Mouse (Mus musculus) MEL (cell line): Measurements from ENCODE around the gene Pcca. TPM values are rescaled to one million over a fixed set of nuclear protein-coding genes. Genes with fewer than 3 reads are reported as not detected.

Experiments
- DNase-seq: peaks from one replicate; pipeline ENCODE4 v3.0.0; 2011; ENCODE audit warnings: low read depth, low spot score
- H3K27ac ChIP-seq: 2 replicates; pipeline ENCODE4 v1.5.1; 2012; ENCODE audit warnings: low read depth, mild to moderate bottlenecking, control low read depth, low read length, moderate library complexity; ENCODE audit not compliant: control insufficient read depth
- H3K27me3 ChIP-seq, 2 experiments: fragments of 150-350 bp in 1 of 2; sonication (generic) in 1 of 2; 2 replicates each; pipeline ENCODE4 v1.6.1; 2012; ENCODE audit warnings: low read length in 2 of 2, mild to moderate bottlenecking in 2 of 2, improper control_type of control experiment in 1 of 2, moderate library complexity in 1 of 2; ENCODE audit not compliant: insufficient read depth in 2 of 2, control insufficient read depth in 1 of 2
- H3K36me3 ChIP-seq, 2 experiments: 2 replicates each; pipeline ENCODE4 v1.6.1; 2012 to 2014; ENCODE audit warnings: low read length in 2 of 2, improper control_type of control experiment in 1 of 2, inconsistent platforms in 1 of 2, mild to moderate bottlenecking in 1 of 2; ENCODE audit not compliant: insufficient read depth in 2 of 2, control insufficient read depth in 1 of 2
- H3K4me1 ChIP-seq, 2 experiments: fragments of 150-350 bp in 1 of 2; sonication (generic) in 1 of 2; 2 replicates each; pipeline ENCODE4 v1.6.1; 2012; ENCODE audit warnings: low read length in 2 of 2, improper control_type of control experiment in 1 of 2, mild to moderate bottlenecking in 1 of 2; ENCODE audit not compliant: insufficient read depth in 2 of 2, control insufficient read depth in 1 of 2
- H3K4me3 ChIP-seq, 2 experiments: fragments of 150-350 bp in 1 of 2; sonication (generic) in 1 of 2; 2 replicates each; pipeline ENCODE4 v1.5.1; 2012; ENCODE audit warnings: low read depth in 2 of 2, low read length in 2 of 2, mild to moderate bottlenecking in 2 of 2, moderate library complexity in 2 of 2, control low read depth in 1 of 2, improper control_type of control experiment in 1 of 2; ENCODE audit not compliant: control insufficient read depth in 1 of 2, insufficient read depth in 1 of 2
- H3K79me2 ChIP-seq: 2 replicates; pipeline ENCODE4 v1.6.1; 2012; ENCODE audit warnings: mild to moderate bottlenecking, low read length, moderate library complexity; ENCODE audit not compliant: control insufficient read depth, poor library complexity, insufficient read depth
- H3K9ac ChIP-seq: 2 replicates; pipeline ENCODE4 v1.6.1; 2012; ENCODE audit warnings: low read depth, mild to moderate bottlenecking, control low read depth, low read length, moderate library complexity; ENCODE audit not compliant: control insufficient read depth, poor library complexity, severe bottlenecking
- H3K9me3 ChIP-seq: fragments of 150-350 bp; sonication (generic); replicated peaks from 2 replicates; pipeline ENCODE4 v1.6.1; 2012; ENCODE audit warnings: mild to moderate bottlenecking, low read length, improper control_type of control experiment, moderate library complexity; ENCODE audit not compliant: insufficient read depth
- BHLHE40 ChIP-seq: IDR thresholded peaks from 2 replicates; pipeline ENCODE4 v1.6.1; 2012; ENCODE audit warnings: low read depth, mild to moderate bottlenecking, inconsistent platforms, low read length, improper control_type of control experiment, borderline replicate concordance
- CHD1 ChIP-seq: IDR thresholded peaks from 2 replicates; pipeline ENCODE4 v1.6.1; 2012; ENCODE audit warnings: low read depth, mild to moderate bottlenecking, inconsistent platforms, low read length, improper control_type of control experiment
- CHD2 ChIP-seq: IDR thresholded peaks from 2 replicates; pipeline ENCODE4 v1.6.1; 2011; ENCODE audit warnings: low read length, improper control_type of control experiment
- CTCF ChIP-seq, 3 experiments: IDR thresholded peaks in 2 of 3; conservative IDR thresholded peaks in 1 of 3; 2 replicates each; pipeline ENCODE4 v1.5.1; 2011 to 2012; ENCODE audit warnings: low read length in 3 of 3, low read depth in 2 of 3, mild to moderate bottlenecking in 2 of 3, improper control_type of control experiment in 1 of 3, inconsistent platforms in 1 of 3, mixed read lengths in 1 of 3, moderate library complexity in 1 of 3; ENCODE audit not compliant: control insufficient read depth in 1 of 3, insufficient read depth in 1 of 3, poor library complexity in 1 of 3, severe bottlenecking in 1 of 3
- E2F4 ChIP-seq: IDR thresholded peaks from 2 replicates; pipeline ENCODE4 v1.6.1; 2011; ENCODE audit warnings: low read depth, low read length, improper control_type of control experiment, borderline replicate concordance
- ELF1 ChIP-seq: IDR thresholded peaks from 2 replicates; pipeline ENCODE4 v1.6.1; 2014; ENCODE audit warnings: low read depth, mild to moderate bottlenecking, inconsistent platforms, low read length, improper control_type of control experiment, moderate library complexity
- ETS1 ChIP-seq: IDR thresholded peaks from 2 replicates; pipeline ENCODE4 v1.6.1; 2012; ENCODE audit warnings: low read depth, mild to moderate bottlenecking, inconsistent platforms, low read length, improper control_type of control experiment, moderate library complexity
- GABPA ChIP-seq: IDR thresholded peaks from 2 replicates; pipeline ENCODE4 v1.6.1; 2012; ENCODE audit warnings: low read depth, mild to moderate bottlenecking, inconsistent platforms, low read length, improper control_type of control experiment, moderate library complexity
- MAX ChIP-seq: IDR thresholded peaks from 2 replicates; pipeline ENCODE4 v1.6.1; 2011; ENCODE audit warnings: low read length, improper control_type of control experiment
- MXI1 ChIP-seq: IDR thresholded peaks from 2 replicates; pipeline ENCODE4 v1.6.1; 2011; ENCODE audit warnings: mild to moderate bottlenecking, low read depth, low read length, improper control_type of control experiment
- MYB ChIP-seq: IDR thresholded peaks from 2 replicates; pipeline ENCODE4 v1.6.1; 2011; ENCODE audit warnings: mild to moderate bottlenecking, low read depth, low read length, improper control_type of control experiment
- NRF1 ChIP-seq: IDR thresholded peaks from 2 replicates; pipeline ENCODE4 v1.6.1; 2014; ENCODE audit warnings: low read depth, mild to moderate bottlenecking, inconsistent platforms, low read length, improper control_type of control experiment, moderate library complexity; ENCODE audit not compliant: poor library complexity, insufficient read depth, severe bottlenecking
- POLR2A ChIP-seq, 2 experiments: IDR thresholded peaks; 2 replicates each; pipeline ENCODE4 v1.6.1; 2011 to 2012; ENCODE audit warnings: low read length in 2 of 2, mild to moderate bottlenecking in 2 of 2, control low read depth in 1 of 2, improper control_type of control experiment in 1 of 2, low read depth in 1 of 2, moderate library complexity in 1 of 2; ENCODE audit not compliant: control insufficient read depth in 1 of 2, insufficient read depth in 1 of 2, poor library complexity in 1 of 2
- POLR2AphosphoS5 ChIP-seq: IDR thresholded peaks from 2 replicates; pipeline ENCODE4 v1.6.1; 2012; ENCODE audit warnings: low read depth, borderline replicate concordance, mild to moderate bottlenecking, inconsistent platforms, low read length, moderate library complexity, mixed read lengths
- RAD21 ChIP-seq: IDR thresholded peaks from 2 replicates; pipeline ENCODE4 v1.6.1; 2011; ENCODE audit warnings: mild to moderate bottlenecking, low read depth, low read length, improper control_type of control experiment
- RCOR1 ChIP-seq: IDR thresholded peaks from 2 replicates; pipeline ENCODE4 v1.6.1; 2012; ENCODE audit warnings: low read depth, mild to moderate bottlenecking, inconsistent platforms, low read length, improper control_type of control experiment
- ZC3H11A ChIP-seq: IDR thresholded peaks from 2 replicates; pipeline ENCODE4 v1.6.1; 2012; ENCODE audit warnings: low read depth, mild to moderate bottlenecking, inconsistent platforms, low read length, improper control_type of control experiment
- ZMIZ1 ChIP-seq: IDR thresholded peaks from 2 replicates; pipeline ENCODE4 v1.6.1; 2012; ENCODE audit warnings: low read depth, mild to moderate bottlenecking, inconsistent platforms, low read length, improper control_type of control experiment, moderate library complexity
- polyA plus RNA-seq, 2 experiments: library from polyadenylated mRNA; stranded (reverse) in 1 of 2; unstranded in 1 of 2; fragments of >175 nt in 1 of 2; fragments of >200 nt in 1 of 2; gene quantifications; 2 replicates each; pipeline versions ENCODE4 v1.2.1 to v1.2.4; 2012; ENCODE audit warnings: low replicate concordance in 2 of 2, low read depth in 1 of 2; ENCODE audit not compliant: insufficient read length in 2 of 2, insufficient read depth in 1 of 2, missing spikeins in 1 of 2
- total RNA-seq: library from RNA; depleted of rRNA; stranded (reverse); fragments of 300-350 nt; gene quantifications from 2 replicates; pipeline ENCODE4 v1.2.3, GENCODE M21; 2012; rRNA removed

The Pcca gene
- total and polyA plus RNA-seq, 3 experiments = 21.2 to 22.7 TPM; not detected in 1

GRCm38 (mm10) chr14:122920011-122920410 lies 385.9 kb downstream of the Pcca start:
- H3K36me3 ChIP-seq = peaks cover 0 to 2% of the 10 kb centered on the region in 2 experiments; a peak in 1 of 4 replicates
- H3K4me3 ChIP-seq = no peak overlapping the region
- H3K27me3 ChIP-seq = no peaks in the 10 kb centered on the region
- no peaks in the 10 kb centered on the region for H3K79me2 ChIP-seq
- no peaks in the 10 kb centered on the region for H3K9me3 ChIP-seq
- no peak overlapping the region for H3K9ac ChIP-seq
- H3K27ac ChIP-seq = no peak overlapping the region
- no peak for TF ChIP-seq POLR2AphosphoS5
- DNase-seq = no peak
- no peaks in the 10 kb centered on the region for H3K4me1 ChIP-seq

- H3K4me1 ChIP-seq = no peaks in the 10 kb centered on the region
- no peak for DNase-seq
Observed at GRCm38 (mm10) chr14:122936460-122936859, 402.3 kb downstream of the Pcca start.

More at GRCm38 (mm10) chr14:122936460-122936859, 402.3 kb downstream of the Pcca start:
- no peaks in the 10 kb centered on the region for H3K27me3 ChIP-seq
- no peak overlapping the region for H3K9ac ChIP-seq
- H3K79me2 ChIP-seq = no peaks in the 10 kb centered on the region
- H3K4me3 ChIP-seq = no peak overlapping the region
- no peak for TF ChIP-seq MYB
- TF ChIP-seq POLR2A (IDR thresholded peaks at IDR 0.05; ENCODE audit: control insufficient read depth in 1 of 2, insufficient read depth in 1 of 2, low read depth in 1 of 2, low read length in 2 of 2, poor library complexity in 1 of 2) = no peak
- TF ChIP-seq BHLHE40 = no peak
- TF ChIP-seq CHD2 = no peak
- no peak for TF ChIP-seq POLR2AphosphoS5
- no peak for TF ChIP-seq NRF1
- TF ChIP-seq ZC3H11A = no peak
- no peak for TF ChIP-seq MXI1
- no peak for TF ChIP-seq RAD21
- no peak for TF ChIP-seq ETS1
- no peak for TF ChIP-seq GABPA
- TF ChIP-seq E2F4 = no peak
- no peak for TF ChIP-seq CTCF (IDR thresholded peaks at IDR 0.05 in 2 of 3, conservative IDR thresholded peaks at IDR 0.05 in 1 of 3; ENCODE audit: control insufficient read depth in 1 of 3, insufficient read depth in 1 of 3, low read depth in 2 of 3, low read length in 3 of 3, poor library complexity in 1 of 3, severe bottlenecking in 1 of 3)
- no peak for TF ChIP-seq ZMIZ1
- no peak for TF ChIP-seq ELF1
- no peak for TF ChIP-seq RCOR1
- no peak for TF ChIP-seq MAX
- TF ChIP-seq CHD1 = no peak
- H3K27ac ChIP-seq = no peak overlapping the region
- peaks cover 0 to 5% of the 10 kb centered on the region in 2 experiments; a peak in 1 of 4 replicates for H3K36me3 ChIP-seq
- H3K9me3 ChIP-seq = no peaks in the 10 kb centered on the region

Other genes with a start within 250 kb of the Pcca start
- not detected in 2 replicates for gene Gm5089, start 83.2 kb upstream of the Pcca start, total RNA-seq
- not detected for gene Gm5089, start 83.2 kb upstream of the Pcca start, polyA plus RNA-seq
- 9.9 and 10.4 TPM in 2 replicates for gene Zic5, start 68.6 kb upstream of the Pcca start, total RNA-seq
- gene Zic5, start 68.6 kb upstream of the Pcca start, polyA plus RNA-seq = 10 to 100 TPM; 23.6 to 50.6 TPM
- gene Zic2, start 58.9 kb upstream of the Pcca start, total RNA-seq = 0.07 TPM in 1 of 2 replicates, not detected in the other
- gene Zic2, start 58.9 kb upstream of the Pcca start, polyA plus RNA-seq = 1 to 10 TPM in 1 of 2 experiments, not detected in 1; 1.1 TPM
- not detected in 2 replicates for gene Gm10837, start 43.7 kb upstream of the Pcca start, total RNA-seq
- not detected for gene Gm10837, start 43.7 kb upstream of the Pcca start, polyA plus RNA-seq